Mouse (Mus musculus) CD8-positive naive resting alpha-beta T cell, adult 2 months (primary cell): ENCODE results near the gene Olfr444.

ENCODE experiments used
- DNase-seq, 2 experiments: peaks; one replicate each; pipeline ENCODE4 v3.0.0; 2022; ENCODE audit warnings: low read depth in 2 of 2, low spot score in 2 of 2

Olfr444 gene

GRCm38 (mm10) chr6:42948767-42949166 is at the start of gene Olfr444:
Gene Olfr444 (plus strand): TSS chr6:42949067.
- no peak for DNase-seq

- DNase-seq: no peak
Measured at GRCm38 (mm10) chr6:42900345-42900744, 48.5 kb upstream of the Olfr444 start.

DNA sequence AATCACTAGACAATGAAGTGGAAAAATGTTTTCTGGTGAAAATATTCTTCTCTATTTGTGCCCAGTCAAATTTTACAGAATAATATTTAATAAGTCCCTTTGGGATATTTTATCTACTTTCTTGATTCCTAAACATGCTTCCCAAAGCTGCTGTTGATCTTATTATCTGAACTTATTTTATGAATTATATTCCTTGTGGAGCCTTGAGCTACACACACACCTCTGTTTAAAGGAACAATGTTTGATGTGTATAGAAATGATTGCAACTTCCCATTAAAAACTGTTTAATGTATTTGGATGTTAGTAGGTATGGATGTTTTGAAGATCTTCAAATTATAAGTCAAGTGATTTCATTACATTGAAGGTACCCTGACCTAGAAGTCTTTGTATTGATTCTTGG is 40.3 kb upstream of the Olfr444 start, which contains the start of gene Olfr447:
Gene Olfr447, plus strand, starts transcription at position 301 of the 400 bp plus-strand sequence.
- DNase-seq: no peak

DNA sequence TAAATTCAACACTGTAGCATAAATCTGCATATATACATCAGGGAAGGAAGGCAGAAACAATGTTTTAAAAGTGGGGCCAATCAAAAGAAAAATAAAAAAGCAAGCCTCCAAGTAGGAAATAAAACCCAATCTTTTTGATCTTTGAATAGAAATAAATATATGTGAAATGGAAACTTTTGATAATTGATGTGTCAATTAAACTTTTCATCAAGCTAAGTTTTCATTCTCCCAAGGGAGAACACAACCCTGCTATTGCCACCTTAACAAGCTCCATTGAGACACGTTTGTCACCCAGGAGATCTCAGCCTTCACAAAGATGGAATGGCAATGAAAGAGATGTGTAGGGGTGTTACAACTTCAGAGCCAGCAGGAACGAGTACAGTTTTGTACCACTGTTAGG is 27.8 kb upstream of the Olfr444 start, which contains the start of gene Olfr446:
Gene Olfr446, plus strand, starts transcription at position 301 of the 400 bp plus-strand sequence.
- no peak for DNase-seq

GRCm38 (mm10) chr6:42980377-42980776 is 31.5 kb downstream of the Olfr444 start:
- DNase-seq: no peak
